Mouse (Mus musculus) lung, embryonic 14.5 days (tissue): ENCODE results near the gene Krtap8-1. TPM values are rescaled to one million over a fixed set of nuclear protein-coding genes. Genes with fewer than 3 reads are reported as not detected.

Experiments
- ATAC-seq: fragments of 200-750 bp; cut with Nextera tagmentation; 2 replicates; pipeline ENCODE4 v1.8.0; 2017; ENCODE audit warnings: mild to moderate bottlenecking, moderate TSS enrichment, moderate library complexity; ENCODE audit not compliant: insufficient read depth
- DNase-seq: peaks from one replicate; pipeline ENCODE4 v3.0.0-alpha.2; 2015
- H3K27ac ChIP-seq: fragments of 300-500 bp; sonication (generic); 2 replicates; pipeline ENCODE4 v1.5.1; 2014; ENCODE audit warnings: low read depth, mild to moderate bottlenecking, moderate library complexity
- H3K27me3 ChIP-seq: fragments of 300-500 bp; sonication (generic); 2 replicates; pipeline ENCODE4 v1.6.1; 2014; ENCODE audit warnings: low read length, control low read depth; ENCODE audit not compliant: insufficient read depth
- H3K36me3 ChIP-seq: fragments of 300-500 bp; sonication (generic); 2 replicates; pipeline ENCODE4 v1.6.1; 2014; ENCODE audit warnings: control low read depth; ENCODE audit not compliant: insufficient read depth
- H3K4me1 ChIP-seq: fragments of 300-500 bp; sonication (generic); 2 replicates; pipeline ENCODE4 v1.6.1; 2014; ENCODE audit warnings: antibody characterized with exemption, control low read depth; ENCODE audit not compliant: insufficient read depth
- H3K4me2 ChIP-seq: fragments of 300-500 bp; sonication (generic); 2 replicates; pipeline ENCODE4 v1.6.1; 2014; ENCODE audit warnings: mild to moderate bottlenecking
- H3K4me3 ChIP-seq: fragments of 300-500 bp; sonication (generic); 2 replicates; pipeline ENCODE4 v1.5.1; 2014; ENCODE audit warnings: low read depth, low read length
- H3K9ac ChIP-seq: fragments of 300-500 bp; sonication (generic); 2 replicates; pipeline ENCODE4 v1.6.1; 2014
- H3K9me3 ChIP-seq: fragments of 300-500 bp; sonication (generic); 2 replicates; pipeline ENCODE4 v1.6.1; 2016; ENCODE audit warnings: low read depth, low read length, control low read depth
- CTCF ChIP-seq: IDR thresholded peaks from 2 replicates; pipeline ENCODE4 v1.5.1; 2016; ENCODE audit warnings: antibody characterized with exemption, low read depth
- WGBS: fragments of 180-500 bp; shearing (Covaris S2); extraction: QIAGEN DNeasy Blood & Tissue Kit; methylation state at CpG from one replicate; pipeline ENCODE4 v1.1.7; 2014; 5-methylcytosine and 5-hydroxymethylcytosine counted together
- polyA plus RNA-seq: library from polyadenylated mRNA; unstranded; fragments of >200 nt; fragmentation: Nextera tagmentation; extraction: Ambion mirVana; gene quantifications from 2 replicates; pipeline ENCODE4 v1.2.1, GENCODE M21; 2014

Krtap8-1 gene
- polyA plus RNA-seq, 1 experiment from 2014 or later = not detected

DNA sequence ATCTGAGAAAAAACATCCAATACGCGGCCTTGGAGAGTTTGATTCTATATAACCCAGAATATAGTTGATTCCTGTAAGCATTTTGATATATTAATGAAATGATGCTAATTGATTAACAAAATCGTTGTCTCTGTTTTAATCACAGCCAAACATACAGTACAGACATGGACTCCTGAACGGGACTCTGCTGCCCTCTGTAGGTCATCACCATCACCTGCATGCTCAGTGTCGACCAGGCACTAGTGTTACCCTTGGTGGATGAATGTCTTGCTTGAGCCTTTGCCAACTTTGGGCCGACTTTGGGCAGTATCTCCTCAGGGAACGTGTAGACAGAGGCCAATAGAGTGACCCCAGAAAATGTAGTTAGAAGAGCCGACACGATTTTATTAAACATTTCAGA lies 29.9 kb upstream of the Krtap8-1 start:
- Histone ChIP-seq H3K27me3 (no peaks in the 10 kb centered on the region), H3K4me3 (no peak overlapping the region), H3K9me3 (no peaks in the 10 kb centered on the region), H3K36me3 (no peaks in the 10 kb centered on the region), H3K9ac (no peak overlapping the region), H3K4me2 (no peak overlapping the region), H3K4me1 (no peaks in the 10 kb centered on the region), H3K27ac (no peak overlapping the region)
- DNase-seq = peak; percentile 68
- peak; percentile 69 for TF ChIP-seq CTCF
- peak; percentile 44; the same call in 1 of the 2 replicates for ATAC-seq
- 56% methylated on average over 9 of the region's 9 CpGs for WGBS

DNA sequence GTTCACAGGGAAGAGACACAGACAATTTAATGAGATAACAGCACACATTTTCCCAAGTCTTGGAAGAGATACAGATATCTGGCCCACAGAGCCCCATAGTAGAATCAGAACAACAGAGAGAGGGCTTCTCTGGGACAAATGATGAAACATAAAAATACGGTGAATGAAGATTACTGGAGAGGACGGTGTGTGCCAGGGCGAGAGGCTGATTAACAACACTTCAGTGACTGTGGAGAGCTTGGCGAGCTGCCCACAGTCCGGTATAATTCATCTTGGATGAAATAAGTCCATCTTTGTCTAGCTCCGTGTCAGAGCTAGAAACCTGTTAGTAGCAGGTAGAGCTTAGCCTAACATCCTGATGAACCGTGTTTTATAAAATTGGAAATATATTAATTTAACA lies 25.7 kb upstream of the Krtap8-1 start:
- no peak overlapping the region for H3K27ac ChIP-seq
- H3K4me3 ChIP-seq = no peak overlapping the region
- TF ChIP-seq CTCF = no peak
- H3K9ac ChIP-seq = no peak overlapping the region
- no peaks in the 10 kb centered on the region for H3K36me3 ChIP-seq
- ATAC-seq (no peak), DNase-seq (no peak)
- no peak overlapping the region for H3K4me2 ChIP-seq
- H3K9me3 ChIP-seq = no peaks in the 10 kb centered on the region
- 59% methylated on average over 7 of the region's 7 CpGs for WGBS
- H3K4me1 ChIP-seq = no peaks in the 10 kb centered on the region
- H3K27me3 ChIP-seq = no peaks in the 10 kb centered on the region

DNA sequence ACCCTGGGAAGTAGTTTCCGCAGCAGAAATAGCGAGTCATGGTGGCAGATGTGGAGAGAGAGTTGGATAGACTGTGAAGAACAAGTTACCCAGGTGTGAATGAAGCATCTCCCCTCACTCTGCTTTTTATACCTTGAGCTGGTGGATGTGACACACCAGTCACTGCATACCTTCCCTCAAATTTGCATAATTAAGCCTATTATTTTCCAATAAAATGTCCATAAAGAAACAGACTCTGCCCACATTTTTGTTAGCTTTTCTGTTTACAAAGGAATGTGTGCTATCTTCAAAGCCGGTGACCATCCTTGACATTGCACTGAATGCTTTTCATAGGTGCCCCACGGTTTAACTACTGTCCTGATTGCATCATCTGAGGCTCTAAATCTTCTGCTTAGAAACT lies 20.5 kb upstream of the Krtap8-1 start, which contains the start of gene Krtap7-1:
TSS of gene Krtap7-1 (minus strand) at position 101 of the 400 bp plus-strand sequence.
- H3K4me1 ChIP-seq = no peaks in the 10 kb centered on the region
- H3K36me3 ChIP-seq = no peaks in the 10 kb centered on the region
- no peak within 1 kb of the TSS for H3K27ac ChIP-seq
- no peaks in the 10 kb centered on the region for H3K9me3 ChIP-seq
- no peak within 1 kb of the TSS for H3K4me2 ChIP-seq
- no peak for DNase-seq
- no peak within 1 kb of the TSS for H3K9ac ChIP-seq
- H3K27me3 ChIP-seq = no peaks in the 10 kb centered on the region
- no peak for TF ChIP-seq CTCF
- ATAC-seq = no peak
- 78% methylated on average over 4 of the region's 4 CpGs for WGBS
- H3K4me3 ChIP-seq = no peak within 1 kb of the TSS

DNA sequence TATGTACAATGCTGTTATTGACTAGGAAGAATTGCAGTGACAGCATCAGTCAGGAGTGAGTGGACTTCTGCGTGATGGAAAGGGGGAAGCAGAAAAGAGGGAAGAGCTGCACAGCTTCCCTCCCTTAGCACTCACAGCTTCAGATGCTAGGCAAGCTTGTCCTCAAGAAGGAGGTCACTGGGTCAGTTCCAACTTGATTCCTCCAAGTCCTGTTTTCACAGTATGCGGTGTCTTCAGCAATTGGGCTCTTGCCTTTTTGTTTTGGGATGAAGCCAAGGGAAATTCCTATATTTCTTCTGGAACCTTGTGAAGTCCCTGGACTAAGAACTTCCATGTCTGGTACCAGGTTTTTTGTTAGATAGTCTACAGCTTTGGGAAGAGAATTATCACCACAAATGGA lies 15.8 kb upstream of the Krtap8-1 start:
- Histone ChIP-seq H3K4me1 (no peaks in the 10 kb centered on the region), H3K36me3 (no peaks in the 10 kb centered on the region), H3K27me3 (no peaks in the 10 kb centered on the region), H3K4me3 (no peak overlapping the region), H3K27ac (no peak overlapping the region), H3K9ac (no peak overlapping the region), H3K9me3 (no peaks in the 10 kb centered on the region), H3K4me2 (no peak overlapping the region)
- WGBS = 72% methylated on average over 2 of the region's 2 CpGs
- TF ChIP-seq CTCF = no peak
- ATAC-seq = no peak
- no peak for DNase-seq

DNA sequence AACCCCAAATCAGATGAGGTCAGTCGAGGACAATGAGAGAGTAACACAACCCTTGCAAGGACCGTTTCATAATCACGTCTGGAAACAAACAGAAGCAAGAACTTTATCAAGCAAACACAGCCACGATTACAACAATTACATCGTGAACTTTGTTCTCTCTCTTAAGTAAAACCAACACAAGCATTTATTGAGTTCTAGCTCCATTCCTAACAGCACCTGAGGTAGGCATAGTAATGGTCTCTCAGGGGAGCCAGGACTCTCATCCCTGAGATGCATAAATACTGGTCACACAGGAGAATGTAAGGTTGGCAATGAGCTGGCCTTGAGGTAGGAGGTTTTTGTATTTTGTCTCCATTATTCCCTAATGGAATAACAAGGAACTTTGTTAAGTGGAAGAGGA lies 14.1 kb upstream of the Krtap8-1 start:
- no peak for TF ChIP-seq CTCF
- DNase-seq = no peak
- no peak for ATAC-seq

DNA sequence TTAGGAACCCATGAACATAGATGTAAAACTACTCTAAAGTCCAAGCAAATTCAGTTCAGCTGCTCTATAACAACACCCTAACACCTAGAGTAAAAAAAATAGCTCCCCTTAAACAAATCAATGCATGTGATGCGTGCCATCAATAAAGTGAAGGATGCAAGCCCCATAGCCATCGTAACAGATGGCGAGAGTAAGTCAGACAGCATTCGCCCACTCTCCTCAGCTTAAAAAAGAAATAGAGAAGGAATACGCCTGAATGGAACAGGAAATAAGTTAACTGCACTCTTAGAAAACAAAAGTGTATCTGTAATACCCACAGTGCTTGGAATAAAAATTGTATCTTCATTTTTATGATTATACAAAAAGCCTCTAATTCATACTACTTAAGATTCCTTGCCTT lies 9.2 kb upstream of the Krtap8-1 start:
- ATAC-seq (no peak), DNase-seq (no peak)
- WGBS = 85% methylated on average over 5 of the region's 5 CpGs
- Histone ChIP-seq H3K4me1 (no peaks in the 10 kb centered on the region), H3K36me3 (no peaks in the 10 kb centered on the region), H3K4me3 (no peak overlapping the region), H3K27ac (no peak overlapping the region), H3K9me3 (no peaks in the 10 kb centered on the region), H3K4me2 (no peak overlapping the region), H3K9ac (no peak overlapping the region), H3K27me3 (no peaks in the 10 kb centered on the region)
- no peak for TF ChIP-seq CTCF

More for the DNA sequence above, 14.1 kb upstream of the Krtap8-1 start:
- Histone ChIP-seq H3K36me3 (no peaks in the 10 kb centered on the region), H3K4me1 (no peaks in the 10 kb centered on the region), H3K9me3 (no peaks in the 10 kb centered on the region), H3K4me2 (no peak overlapping the region), H3K9ac (no peak overlapping the region), H3K27me3 (no peaks in the 10 kb centered on the region), H3K27ac (no peak overlapping the region), H3K4me3 (no peak overlapping the region)
- 73% methylated on average over 5 of the region's 5 CpGs for WGBS

DNA sequence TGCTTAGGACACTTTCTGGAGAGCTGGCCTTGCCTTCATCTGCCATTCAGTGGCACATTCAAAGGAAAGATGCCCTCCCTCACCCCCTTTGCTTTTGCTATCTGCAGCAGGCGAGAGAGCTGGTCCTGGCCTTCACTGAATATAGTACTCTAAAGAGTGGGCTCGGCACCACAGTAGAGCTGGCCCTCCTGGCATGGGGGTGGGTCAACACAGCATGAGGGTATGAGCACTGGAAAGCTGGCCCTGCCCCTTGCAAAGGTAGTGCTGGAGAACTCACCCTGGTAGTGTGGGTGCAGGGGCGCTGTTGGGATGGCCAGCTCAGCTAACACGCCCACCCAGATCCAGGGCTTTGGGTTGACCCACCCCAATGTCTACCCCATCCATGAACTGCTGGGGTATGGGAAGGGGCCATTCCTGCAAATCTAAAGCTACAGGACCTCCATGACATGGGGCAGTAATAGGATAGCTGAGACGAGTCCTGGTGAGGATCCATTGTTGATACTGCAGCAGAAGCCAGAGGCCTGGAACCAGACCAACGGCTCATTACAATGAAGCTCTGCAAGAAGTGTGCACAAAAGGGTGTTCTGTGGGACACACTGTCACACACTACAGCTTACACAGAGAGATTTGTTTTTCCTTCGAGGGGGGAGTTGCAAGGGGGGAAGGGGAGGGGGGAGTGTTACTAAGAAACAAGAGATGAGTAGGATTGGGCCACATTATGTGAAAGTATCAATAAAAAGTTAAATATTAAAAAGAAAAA lies 7.8 kb upstream of the Krtap8-1 start:
- ATAC-seq (no peak), DNase-seq (no peak)
- no peak overlapping the region for H3K4me3 ChIP-seq
- no peak overlapping the region for H3K27ac ChIP-seq
- H3K9me3 ChIP-seq = no peaks in the 10 kb centered on the region
- H3K4me1 ChIP-seq = no peaks in the 10 kb centered on the region
- 81% methylated on average over 7 of the region's 7 CpGs for WGBS
- no peak overlapping the region for H3K4me2 ChIP-seq
- no peak for TF ChIP-seq CTCF
- no peak overlapping the region for H3K9ac ChIP-seq
- no peaks in the 10 kb centered on the region for H3K27me3 ChIP-seq
- H3K36me3 ChIP-seq = no peaks in the 10 kb centered on the region
